Mouse (Mus musculus) testis, adult 2 months (tissue): Measurements from ENCODE around the gene Cyth1.

Experiments
- CTCF ChIP-seq: fragments of 200-500 bp; IDR thresholded peaks from 2 replicates; pipeline ENCODE4 v1.5.1; 2012; ENCODE audit warnings: low read depth, mild to moderate bottlenecking, inconsistent platforms, low read length, moderate library complexity; ENCODE audit not compliant: control insufficient read depth, insufficient read depth, insufficient replicate concordance
- POLR2A ChIP-seq: fragments of 200-500 bp; IDR thresholded peaks from 2 replicates; pipeline ENCODE4 v1.6.1; 2012; ENCODE audit warnings: low read depth, mild to moderate bottlenecking, inconsistent platforms, low read length, moderate library complexity; ENCODE audit not compliant: control insufficient read depth

DNA sequence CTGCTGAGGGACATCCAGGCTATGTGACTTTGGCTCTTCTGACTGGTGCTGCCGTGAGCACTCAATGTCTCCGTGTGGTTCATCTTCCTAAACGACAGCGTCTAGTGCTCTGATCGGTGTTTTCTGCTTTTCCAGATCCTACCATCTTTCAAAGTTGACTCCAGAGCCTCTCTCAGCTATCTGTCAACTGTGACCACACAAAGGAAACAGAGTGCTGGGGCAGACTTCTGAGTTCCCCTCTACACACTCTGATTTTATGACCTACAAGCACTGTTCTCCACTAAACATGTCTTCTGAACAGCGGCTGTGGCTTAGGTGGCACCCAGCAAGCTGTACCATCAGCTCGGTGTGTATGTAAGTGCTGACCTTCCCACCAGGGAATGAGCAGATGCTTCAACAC, 21.5 kb downstream of the Cyth1 start:
- TF ChIP-seq CTCF (no peak), POLR2A (no peak)
